Mouse (Mus musculus) thymus, adult 2 months (tissue): Measurements from ENCODE around the gene Tceal3.

ENCODE experiments used
- CTCF ChIP-seq: fragments of 200-500 bp; IDR thresholded peaks from 2 replicates; pipeline ENCODE4 v1.5.1; 2012; ENCODE audit warnings: mild to moderate bottlenecking, control low read depth, low read length, moderate library complexity, borderline replicate concordance; ENCODE audit not compliant: control insufficient read depth, poor library complexity, insufficient read depth; ENCODE audit errors: extremely low read depth
- POLR2A ChIP-seq: fragments of 200-500 bp; IDR thresholded peaks from 2 replicates; pipeline ENCODE4 v1.6.1; 2012; ENCODE audit warnings: mild to moderate bottlenecking, low read length, control low read depth, moderate library complexity; ENCODE audit not compliant: control insufficient read depth, poor library complexity, insufficient read depth; ENCODE audit errors: extremely low read depth

DNA sequence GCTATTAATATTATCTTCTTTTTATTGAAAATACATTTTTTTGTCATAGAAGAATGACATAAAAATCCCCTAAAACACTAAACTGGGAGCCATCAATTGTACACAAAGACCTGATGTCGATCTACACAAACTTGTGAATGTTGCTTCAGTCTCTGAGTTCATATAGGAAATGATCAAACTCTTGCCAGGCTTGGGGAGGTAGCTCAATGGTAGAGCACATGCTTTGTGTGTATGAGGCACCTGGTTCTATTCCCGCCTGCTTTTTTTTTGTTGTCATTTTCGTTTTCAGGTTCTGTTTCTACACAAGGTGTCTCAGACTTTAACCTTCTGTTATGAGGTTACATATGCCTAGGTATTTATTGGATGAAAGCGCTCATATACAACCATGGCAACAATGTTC, 16.3 kb downstream of the Tceal3 start:
- no peak for TF ChIP-seq CTCF
- no peak for TF ChIP-seq POLR2A
